Mouse (Mus musculus) ovary, postnatal 36 days (tissue): ENCODE results near the gene Tada2a.

ENCODE experiments used
- DNase-seq: peaks from one replicate; pipeline ENCODE4 v3.0.0; 2022; ENCODE audit warnings: low spot score, mixed read lengths

Tada2a gene

DNA sequence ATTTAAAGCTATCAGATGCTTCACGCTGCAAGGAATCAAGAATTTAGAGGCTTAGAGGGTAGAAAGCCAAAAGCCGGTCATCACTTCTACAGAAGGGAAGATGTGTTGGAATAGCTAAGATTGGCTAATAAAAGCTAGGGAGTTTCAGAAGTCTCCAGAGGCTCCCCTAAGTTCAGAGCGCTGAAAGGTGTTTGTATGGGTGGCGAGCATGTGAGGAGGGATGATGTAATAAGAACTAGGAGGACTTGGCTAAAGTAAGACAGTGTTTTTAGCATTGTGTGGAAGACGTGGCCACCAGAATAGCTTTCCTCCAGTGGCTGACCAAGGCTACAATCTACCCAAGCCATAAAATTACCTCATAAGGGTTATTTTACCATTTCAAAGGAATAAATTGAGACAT lies 15.8 kb downstream of the Tada2a start:
- no peak for DNase-seq

DNA sequence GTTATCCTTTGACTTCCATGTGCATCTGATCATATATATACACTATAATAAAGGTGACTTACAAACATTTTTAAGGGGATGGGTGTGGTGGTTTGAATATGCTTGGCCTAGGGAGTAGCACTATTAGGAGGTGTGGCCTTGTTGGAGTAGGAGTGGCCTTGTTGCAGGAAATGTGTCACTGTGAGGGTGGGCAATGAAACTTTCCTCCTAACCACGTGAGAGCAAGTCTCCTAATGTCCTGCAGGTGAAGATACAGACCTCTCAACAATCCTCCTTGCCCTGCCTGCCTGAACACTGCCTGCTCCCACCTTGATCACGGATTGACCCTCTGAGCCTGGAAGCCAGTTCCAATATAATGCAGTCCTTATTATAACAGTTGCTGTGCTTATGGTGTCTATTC lies 22.3 kb downstream of the Tada2a start:
- DNase-seq = no peak

DNA sequence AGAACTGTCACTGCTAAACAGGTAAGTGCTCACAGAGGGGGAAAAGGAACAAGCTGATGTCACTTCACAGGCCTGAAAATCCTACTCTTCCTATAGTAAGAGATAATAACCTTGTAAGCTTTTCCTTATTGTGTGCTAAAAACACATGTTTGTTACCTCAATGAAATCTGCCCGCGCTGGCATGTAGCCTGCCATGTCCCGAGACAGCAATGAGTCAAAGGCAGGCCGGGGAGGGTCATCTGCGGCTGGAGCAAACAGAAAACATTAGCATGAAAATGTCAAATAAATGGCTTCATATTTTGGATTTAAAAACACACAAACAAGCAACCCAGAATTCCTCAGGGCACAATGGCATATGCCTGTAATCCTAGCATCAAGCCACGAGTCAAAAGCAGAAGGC lies 25.4 kb downstream of the Tada2a start:
- DNase-seq = no peak

DNA sequence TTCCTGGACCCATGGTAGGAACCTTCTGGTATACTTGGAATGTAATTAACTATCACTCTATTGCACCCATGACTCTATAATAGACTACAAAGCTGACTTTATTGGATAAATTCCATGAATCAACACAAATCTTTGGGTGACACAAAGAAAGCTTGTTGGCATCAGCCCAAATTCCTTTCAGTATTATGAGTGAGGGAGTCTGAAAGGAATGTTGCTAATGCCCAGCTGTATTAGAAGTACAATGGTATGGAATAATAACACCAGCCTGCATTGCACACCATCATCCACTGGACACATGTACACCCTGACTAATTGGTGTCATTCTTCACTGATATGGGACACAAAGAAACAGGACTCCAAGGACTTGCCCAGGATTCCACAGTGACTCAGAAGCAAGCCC lies 28.2 kb downstream of the Tada2a start:
- DNase-seq = no peak

DNA sequence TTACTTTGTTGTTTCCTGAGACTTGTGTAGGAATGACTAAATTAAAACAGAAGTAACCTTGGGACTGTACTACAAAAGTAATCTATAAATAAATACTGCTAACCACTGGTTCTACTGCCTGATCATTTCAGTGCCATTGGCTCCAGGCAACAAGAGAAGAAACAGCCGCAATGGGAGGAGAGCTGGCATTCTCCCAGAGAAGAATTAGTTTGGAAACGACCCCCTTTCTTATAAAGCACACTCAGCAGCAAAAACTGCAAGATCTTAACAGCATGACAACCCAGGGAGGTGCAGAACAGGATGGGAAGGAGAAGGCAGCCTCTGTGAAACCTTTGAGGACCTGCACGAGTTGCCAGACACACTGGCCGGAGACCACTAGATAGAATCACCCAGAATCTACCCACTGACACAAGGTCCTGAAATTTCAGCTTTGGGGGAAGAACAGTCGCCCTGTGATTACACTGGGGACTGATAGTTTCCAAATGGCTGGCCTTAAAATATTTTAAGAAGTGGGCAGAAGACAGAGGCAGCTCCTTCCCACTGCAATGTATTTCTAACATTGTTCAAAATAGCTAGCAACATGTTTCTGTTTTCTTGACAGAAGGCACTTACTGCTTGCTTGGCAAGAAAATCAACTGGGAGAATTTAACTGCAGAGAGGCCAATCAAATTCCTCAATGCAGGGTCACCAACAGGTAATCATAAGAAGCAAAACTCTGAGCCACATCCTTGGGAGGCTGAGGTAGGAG lies 32.0 kb downstream of the Tada2a start:
- DNase-seq = no peak

DNA sequence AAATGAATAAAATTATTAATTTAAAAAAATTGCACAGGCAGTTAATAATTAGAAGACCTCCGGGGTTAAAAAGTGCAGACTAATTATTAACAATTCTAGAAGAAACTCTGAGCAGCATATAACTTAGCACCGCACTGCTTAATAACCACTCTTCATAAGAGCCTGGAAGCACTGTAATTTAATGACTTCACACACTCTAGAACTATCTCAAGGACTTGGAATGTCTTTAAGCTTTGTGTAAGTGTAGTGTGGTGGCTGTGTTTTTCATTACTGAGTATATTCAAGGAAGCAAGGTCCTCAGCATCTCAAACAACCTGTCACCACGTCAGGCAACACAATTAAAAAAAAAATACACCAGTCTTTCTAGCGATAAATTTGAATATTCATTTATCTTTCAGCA lies 34.3 kb downstream of the Tada2a start:
- no peak for DNase-seq

GRCm38 (mm10) chr11:84090572-84090971 lies 38.8 kb downstream of the Tada2a start:
- DNase-seq = no peak

- DNase-seq = no peak
Observed at GRCm38 (mm10) chr11:84081901-84082300, 47.5 kb downstream of the Tada2a start.

- DNase-seq = no peak
Observed at GRCm38 (mm10) chr11:84080327-84080726, 49.1 kb downstream of the Tada2a start.

GRCm38 (mm10) chr11:84079887-84080286 lies 49.5 kb downstream of the Tada2a start:
- DNase-seq = no peak

- no peak for DNase-seq
Observed at GRCm38 (mm10) chr11:84079361-84079760, 50.0 kb downstream of the Tada2a start.

DNA sequence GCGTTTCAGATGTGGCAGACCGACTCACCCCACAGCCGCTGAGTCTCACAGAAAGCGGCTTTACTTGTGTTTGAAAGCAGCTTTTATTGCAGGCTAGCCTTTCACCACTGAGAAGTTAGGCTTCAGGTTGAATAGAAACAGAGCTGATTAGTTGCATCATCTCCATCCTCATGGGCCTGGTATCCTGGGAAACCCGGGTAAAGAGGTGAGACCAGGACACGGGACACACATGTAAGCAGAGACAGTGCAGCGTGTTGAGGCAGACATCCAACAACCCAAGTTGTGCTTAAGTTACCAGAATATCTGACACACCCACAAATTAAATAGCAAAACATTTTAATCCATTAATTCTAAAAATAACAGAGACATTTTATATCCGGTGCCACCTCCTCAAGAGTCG lies 50.8 kb downstream of the Tada2a start:
- no peak for DNase-seq

- no peak for DNase-seq
Observed at GRCm38 (mm10) chr11:84077008-84077407, 52.4 kb downstream of the Tada2a start.

DNA sequence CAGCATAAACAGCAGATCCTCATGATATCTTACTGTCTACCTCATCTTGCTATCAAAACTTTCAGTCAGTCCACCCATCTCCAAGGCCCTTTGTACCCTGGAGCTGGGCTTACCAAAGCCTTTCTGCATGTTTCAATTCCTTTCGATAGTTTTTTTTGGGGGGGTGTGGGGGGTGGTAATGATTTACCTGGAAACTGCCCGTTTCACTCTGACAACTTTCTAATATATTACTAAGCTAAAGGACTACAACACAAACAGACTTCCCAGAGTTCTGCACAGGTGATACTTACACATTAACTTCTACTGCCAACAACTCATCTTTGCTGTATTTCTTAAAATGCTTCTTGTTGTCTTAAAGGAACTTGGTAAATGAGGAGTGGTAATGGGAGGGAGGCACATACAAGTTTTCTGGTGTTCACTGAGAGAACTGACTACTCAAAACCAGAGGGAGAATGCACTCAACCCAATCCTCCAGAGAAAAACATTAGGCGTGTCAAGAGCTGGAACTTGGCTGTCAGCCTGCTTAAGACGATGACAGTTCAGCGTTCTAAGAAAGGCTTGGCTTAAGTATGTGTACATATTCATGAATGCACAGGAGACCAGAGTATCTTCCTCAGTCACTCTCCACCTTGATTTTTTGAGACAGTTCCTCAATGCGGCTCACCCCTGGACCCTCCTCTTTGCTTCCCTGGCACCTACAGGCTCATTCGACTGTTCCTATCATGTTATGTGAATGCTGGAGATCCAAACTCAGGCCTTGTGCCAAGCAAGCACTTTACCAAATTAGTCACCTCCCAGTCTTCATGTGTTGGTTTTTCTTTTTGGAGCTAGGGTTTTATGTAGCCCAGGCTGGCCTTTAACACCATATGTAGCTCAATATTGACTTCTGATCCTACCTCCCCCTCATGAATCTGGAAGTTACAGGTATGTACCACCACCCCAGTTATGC lies 55.3 kb downstream of the Tada2a start:
- no peak for DNase-seq

- no peak for DNase-seq
Observed at GRCm38 (mm10) chr11:84072904-84073651, 56.3 kb downstream of the Tada2a start.

DNA sequence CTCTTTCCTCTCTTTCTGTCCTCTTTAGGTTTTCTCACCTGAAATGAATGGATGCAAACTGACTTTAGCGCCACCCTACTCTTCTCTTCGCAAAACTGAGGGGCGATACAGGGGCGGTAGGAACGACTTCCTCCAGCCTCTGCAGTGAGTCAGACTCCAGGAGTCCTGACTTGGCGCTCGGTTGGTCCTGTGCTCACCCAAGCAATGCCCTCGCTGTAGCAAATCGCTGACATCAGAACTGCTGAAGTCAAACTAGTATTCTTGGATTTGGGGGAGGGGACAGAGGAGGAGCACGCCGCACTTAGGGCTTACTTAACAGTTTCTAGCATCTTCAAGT lies 60.4 kb downstream of the Tada2a start, which contains the start of gene Dusp14:
Gene Dusp14, minus strand, starts transcription at position 228 of the 337 bp plus-strand sequence.
- no peak for DNase-seq

DNA sequence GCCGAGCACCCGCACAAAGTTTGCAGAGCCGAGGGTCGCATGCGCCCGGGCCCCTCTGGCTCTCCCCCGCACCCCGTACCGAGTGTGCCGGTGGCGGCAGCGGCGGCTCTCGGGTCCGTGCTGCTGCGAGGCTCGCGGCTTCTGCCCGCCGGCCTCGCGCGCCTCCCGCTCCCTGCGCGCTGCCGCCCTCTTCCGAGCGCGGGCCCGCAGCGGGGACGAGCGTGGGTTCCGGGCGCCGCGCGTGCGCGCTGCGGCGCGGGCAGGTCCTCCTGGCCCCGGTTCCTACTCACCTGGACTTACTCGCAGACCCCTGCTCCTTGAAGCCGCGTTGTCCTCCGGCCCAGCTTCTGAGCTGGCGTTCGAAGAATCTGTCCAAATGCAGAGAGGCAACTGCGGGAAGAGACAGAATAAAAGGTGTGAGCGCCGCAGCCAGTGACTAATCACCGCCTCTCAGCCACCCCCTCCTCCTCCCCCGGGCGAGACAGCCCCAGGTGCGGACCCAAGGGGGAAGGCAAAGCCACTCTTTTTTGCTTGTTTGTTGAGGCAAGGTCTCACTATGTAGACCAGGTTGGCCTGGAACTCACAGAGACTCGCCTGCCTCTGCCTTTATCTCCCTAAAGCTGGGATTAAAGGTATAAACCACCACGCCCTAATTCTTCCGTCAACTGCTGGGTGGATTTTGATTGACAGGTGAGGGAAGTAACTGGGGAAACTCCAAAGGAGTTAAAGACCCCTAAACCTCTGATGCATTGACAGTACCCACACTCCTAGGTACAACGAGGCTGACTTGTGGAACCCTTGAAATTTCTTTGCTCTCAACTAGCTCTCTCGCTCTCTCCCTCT lies 61.0 kb downstream of the Tada2a start:
- peak; percentile 59 for DNase-seq

DNA sequence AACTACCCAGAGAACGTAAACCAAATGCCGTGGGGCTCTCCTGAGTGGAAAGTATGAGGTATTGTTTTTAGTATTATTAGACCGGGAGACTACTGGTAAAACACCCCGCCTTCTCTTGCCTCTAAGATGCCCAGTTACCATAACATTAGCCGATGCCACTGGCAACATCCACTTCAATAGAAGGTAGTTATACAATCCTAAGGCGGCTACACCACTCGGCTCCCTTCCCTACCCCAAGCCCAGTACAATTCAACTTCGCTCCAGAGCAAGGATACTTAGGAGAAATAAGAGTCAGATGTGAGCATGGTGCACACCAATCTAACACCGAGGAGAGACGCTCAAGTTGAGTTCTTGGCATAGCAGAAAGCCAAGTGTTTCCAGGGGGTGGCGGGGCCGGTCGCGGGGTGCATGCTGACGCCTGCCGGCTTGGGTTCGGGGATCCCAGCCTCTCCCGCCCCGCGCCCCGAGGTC lies 61.6 kb downstream of the Tada2a start:
- no peak for DNase-seq

GRCm38 (mm10) chr11:84066927-84067645 lies 62.3 kb downstream of the Tada2a start:
- DNase-seq = peak; percentile 14

DNA sequence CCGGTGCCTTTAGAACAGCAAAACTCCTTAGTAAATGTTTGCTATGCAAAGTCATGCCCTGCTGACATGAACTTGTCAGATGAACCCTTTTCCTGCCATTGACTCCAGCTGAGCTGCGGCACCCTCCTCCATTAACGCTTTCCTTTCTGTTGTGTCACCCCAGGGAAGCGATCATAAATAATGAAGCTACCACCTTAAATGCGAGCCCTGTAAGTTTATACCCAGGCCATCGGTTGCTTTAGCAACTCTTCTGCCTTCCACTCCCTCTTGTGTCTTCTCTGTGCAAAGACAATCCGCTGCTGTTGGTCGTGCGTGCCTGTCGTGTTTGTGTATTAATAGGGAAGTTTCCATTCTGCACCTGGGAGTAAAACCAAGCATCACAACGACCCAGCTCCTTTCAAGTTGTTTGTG lies 63.3 kb downstream of the Tada2a start:
- DNase-seq = no peak
